Mouse (Mus musculus): ENCODE data around the gene Jazf1. TPM values are rescaled to one million over a fixed set of nuclear protein-coding genes. Genes with fewer than 3 reads are reported as not detected.

Jazf1 gene
- polyA plus RNA-seq, 1 experiment: 1.4 TPM

DNA sequence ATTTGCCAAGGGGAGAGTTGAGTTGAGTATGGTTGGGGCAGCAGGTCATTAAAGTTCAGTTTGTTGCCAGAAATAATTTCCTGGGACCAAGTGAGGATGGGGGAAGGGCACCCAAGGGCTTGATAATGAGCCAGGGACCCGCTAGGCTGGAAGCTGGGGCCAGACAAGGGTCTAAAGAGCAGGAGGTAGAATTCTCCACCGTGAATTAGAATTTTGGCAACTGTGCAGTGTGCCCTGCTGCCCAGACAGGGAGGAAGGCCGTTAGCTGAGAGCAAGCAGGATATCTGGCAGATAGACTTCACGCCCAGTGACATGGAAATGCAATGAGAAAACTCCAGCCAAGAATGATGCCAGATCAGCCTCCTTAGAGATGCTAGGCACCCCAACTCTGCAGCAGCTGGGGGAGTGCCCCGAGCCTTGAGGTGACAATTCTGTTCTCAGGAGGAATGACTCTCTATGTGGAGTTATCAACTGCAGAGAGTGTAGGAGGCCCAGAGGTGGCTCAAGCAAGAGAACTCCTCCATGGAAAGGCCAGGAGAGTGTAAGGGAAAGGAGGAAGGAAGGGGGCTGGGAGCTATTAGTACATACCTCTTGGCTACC lies 1.6 kb upstream of the Jazf1 start:
- no peak for DNase-seq
- no peak for TF ChIP-seq CTCF (IDR thresholded peaks at IDR 0.05; ENCODE audit: borderline replicate concordance, control insufficient read depth, extremely low read depth, insufficient read depth, low read length, poor library complexity)
- TF ChIP-seq POLR2A (IDR thresholded peaks at IDR 0.05; ENCODE audit: control insufficient read depth, extremely low read depth, insufficient read depth, low read length, poor library complexity): no peak
- Histone ChIP-seq H3K36me3 (ENCODE audit: control insufficient read depth, insufficient read depth, low read length) (no peaks in the 10 kb centered on the region), H3K27ac (ENCODE audit: control insufficient read depth, insufficient read depth, low read length) (no peak overlapping the region), H3K27me3 (ENCODE audit: control insufficient read depth, insufficient read depth, low read length) (peaks cover 2% of the 10 kb centered on the region; the same call in 1 of the 2 replicates), H3K4me1 (replicated peaks; ENCODE audit: control insufficient read depth, insufficient read depth, low read length) (peaks cover 2% of the 10 kb centered on the region; the same call in 1 of the 2 replicates), H3K4me3 (ENCODE audit: control insufficient read depth, insufficient read depth, low read length) (no peak overlapping the region)
- WGBS: 78% methylated on average over 5 of the region's 5 CpGs

DNA sequence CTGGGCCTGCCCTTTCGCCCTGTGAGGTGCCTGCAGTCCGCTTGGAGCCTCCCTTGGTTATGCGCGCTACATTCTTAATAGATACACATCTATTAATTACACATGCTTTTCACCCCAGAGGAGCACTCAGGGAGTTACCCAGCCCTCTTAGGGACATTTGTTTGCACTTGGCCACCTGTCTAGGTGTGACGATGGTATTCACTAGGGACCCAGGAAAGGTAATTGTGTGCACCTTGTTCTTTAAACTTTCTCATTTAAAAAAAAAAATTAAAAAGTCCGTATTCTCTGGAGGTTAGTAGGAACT lies 396 bp upstream of the Jazf1 start:
- Histone ChIP-seq H3K27ac (ENCODE audit: control insufficient read depth, insufficient read depth, low read length) (no peak overlapping the region), H3K4me3 (ENCODE audit: control insufficient read depth, insufficient read depth, low read length) (peak overlapping the region; percentile 57), H3K36me3 (ENCODE audit: control insufficient read depth, insufficient read depth, low read length) (no peaks in the 10 kb centered on the region), H3K27me3 (ENCODE audit: control insufficient read depth, insufficient read depth, low read length) (peaks cover 2% of the 10 kb centered on the region; the same call in 1 of the 2 replicates), H3K4me1 (replicated peaks; ENCODE audit: control insufficient read depth, insufficient read depth, low read length) (peaks cover 2% of the 10 kb centered on the region; the same call in 1 of the 2 replicates)
- no peak for DNase-seq
- WGBS: 21% methylated on average over 6 of the region's 6 CpGs
- TF ChIP-seq CTCF (IDR thresholded peaks at IDR 0.05; ENCODE audit: borderline replicate concordance, control insufficient read depth, extremely low read depth, insufficient read depth, low read length, poor library complexity) (no peak), POLR2A (IDR thresholded peaks at IDR 0.05; ENCODE audit: control insufficient read depth, extremely low read depth, insufficient read depth, low read length, poor library complexity) (no peak)

DNA sequence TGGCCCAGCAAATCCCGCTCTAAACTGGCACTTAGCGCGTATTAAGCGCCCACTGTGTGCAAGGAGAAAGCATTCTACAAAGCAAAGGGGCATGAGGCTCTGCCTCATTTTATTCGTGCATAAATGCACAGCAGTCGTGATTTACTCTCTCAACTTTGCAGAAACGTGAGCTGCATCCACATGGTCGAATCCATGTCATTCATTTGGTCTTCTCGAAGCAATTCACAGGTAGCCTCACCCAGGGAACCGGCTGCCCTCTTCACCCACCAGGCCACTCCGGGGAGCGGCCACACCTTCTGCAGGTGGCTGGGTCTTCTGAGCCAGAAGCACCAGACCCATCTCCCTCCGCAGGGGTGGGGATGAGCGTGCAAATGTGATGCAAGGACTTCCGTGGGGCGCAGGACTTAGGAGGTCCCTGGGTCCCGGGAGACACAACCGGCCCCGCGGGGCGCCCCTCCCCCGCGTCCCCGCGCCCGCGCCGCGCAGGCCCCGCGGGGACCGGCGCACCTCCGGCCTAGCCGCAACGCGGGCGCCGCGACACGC lies 914 bp downstream of the Jazf1 start:
- peak; percentile 33 for DNase-seq
- H3K36me3 ChIP-seq (ENCODE audit: control insufficient read depth, insufficient read depth, low read length): no peaks in the 10 kb centered on the region
- H3K4me1 ChIP-seq (replicated peaks; ENCODE audit: control insufficient read depth, insufficient read depth, low read length): peaks cover 2% of the 10 kb centered on the region; the same call in 1 of the 2 replicates
- H3K27me3 ChIP-seq (ENCODE audit: control insufficient read depth, insufficient read depth, low read length): peaks cover 2% of the 10 kb centered on the region; the same call in 1 of the 2 replicates
- TF ChIP-seq CTCF (IDR thresholded peaks at IDR 0.05; ENCODE audit: borderline replicate concordance, control insufficient read depth, extremely low read depth, insufficient read depth, low read length, poor library complexity) (no peak), POLR2A (IDR thresholded peaks at IDR 0.05; ENCODE audit: control insufficient read depth, extremely low read depth, insufficient read depth, low read length, poor library complexity) (no peak)
- H3K27ac ChIP-seq (ENCODE audit: control insufficient read depth, insufficient read depth, low read length): no peak overlapping the region
- 22% methylated on average over 41 of the region's 41 CpGs for WGBS
- peak overlapping the region; percentile 35 for H3K4me3 ChIP-seq (ENCODE audit: control insufficient read depth, insufficient read depth, low read length)

DNA sequence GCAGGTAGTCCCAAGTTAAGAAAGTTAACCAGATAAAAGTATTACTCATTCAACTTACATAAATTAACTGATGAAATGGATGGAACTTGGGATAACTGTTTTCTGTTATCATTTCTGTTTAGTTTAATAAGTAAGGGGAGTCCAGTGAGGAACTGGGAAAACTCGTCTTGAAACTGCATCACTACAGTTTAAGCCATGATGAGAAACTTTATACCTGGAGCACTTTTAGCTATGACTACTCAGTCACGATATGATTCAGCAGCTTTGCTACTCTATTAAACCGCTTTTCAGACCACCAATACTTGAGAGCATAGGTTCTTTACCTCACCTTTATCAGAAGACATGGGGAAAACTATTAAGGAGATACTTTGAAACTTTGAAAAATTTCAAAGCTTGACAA lies 1.5 kb downstream of the Jazf1 start:
- Histone ChIP-seq H3K4me1 (replicated peaks; ENCODE audit: control insufficient read depth, insufficient read depth, low read length) (peaks cover 2% of the 10 kb centered on the region; the same call in 1 of the 2 replicates), H3K4me3 (ENCODE audit: control insufficient read depth, insufficient read depth, low read length) (no peak overlapping the region), H3K27ac (ENCODE audit: control insufficient read depth, insufficient read depth, low read length) (no peak overlapping the region), H3K36me3 (ENCODE audit: control insufficient read depth, insufficient read depth, low read length) (no peaks in the 10 kb centered on the region), H3K27me3 (ENCODE audit: control insufficient read depth, insufficient read depth, low read length) (peaks cover 2% of the 10 kb centered on the region; the same call in 1 of the 2 replicates)
- TF ChIP-seq POLR2A (IDR thresholded peaks at IDR 0.05; ENCODE audit: control insufficient read depth, extremely low read depth, insufficient read depth, low read length, poor library complexity): no peak
- no peak for TF ChIP-seq CTCF (IDR thresholded peaks at IDR 0.05; ENCODE audit: borderline replicate concordance, control insufficient read depth, extremely low read depth, insufficient read depth, low read length, poor library complexity)
- WGBS: 93% methylated on average over 3 of the region's 3 CpGs
- DNase-seq: no peak

DNA sequence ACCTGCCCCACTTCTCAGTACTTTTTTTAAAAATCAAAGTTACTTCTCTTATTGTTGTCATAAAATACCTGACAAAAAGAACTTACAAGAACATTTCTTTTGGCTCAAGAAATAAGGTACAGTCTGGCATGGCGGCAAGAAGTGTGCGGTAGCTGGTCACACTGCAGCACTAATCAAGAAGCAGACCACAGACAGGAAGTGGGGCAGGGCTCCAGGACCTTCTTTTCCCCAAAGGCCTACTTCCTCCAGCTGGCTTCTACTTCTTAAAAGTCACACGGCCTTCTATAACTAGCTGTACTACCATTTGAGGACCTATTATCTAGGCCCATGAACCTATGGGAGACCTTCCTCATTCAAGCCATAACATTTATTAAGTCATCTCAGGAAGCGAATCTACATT lies 4.4 kb downstream of the Jazf1 start:
- peaks cover 2% of the 10 kb centered on the region; the same call in 1 of the 2 replicates for H3K4me1 ChIP-seq (replicated peaks; ENCODE audit: control insufficient read depth, insufficient read depth, low read length)
- TF ChIP-seq POLR2A (IDR thresholded peaks at IDR 0.05; ENCODE audit: control insufficient read depth, extremely low read depth, insufficient read depth, low read length, poor library complexity): no peak
- TF ChIP-seq CTCF (IDR thresholded peaks at IDR 0.05; ENCODE audit: borderline replicate concordance, control insufficient read depth, extremely low read depth, insufficient read depth, low read length, poor library complexity): no peak
- H3K27ac ChIP-seq (ENCODE audit: control insufficient read depth, insufficient read depth, low read length): no peak overlapping the region
- H3K27me3 ChIP-seq (ENCODE audit: control insufficient read depth, insufficient read depth, low read length): peaks cover 2% of the 10 kb centered on the region; the same call in 1 of the 2 replicates
- H3K36me3 ChIP-seq (ENCODE audit: control insufficient read depth, insufficient read depth, low read length): no peaks in the 10 kb centered on the region
- DNase-seq: no peak
- H3K4me3 ChIP-seq (ENCODE audit: control insufficient read depth, insufficient read depth, low read length): no peak overlapping the region
- 57% methylated on average over 4 of the region's 4 CpGs for WGBS

DNA sequence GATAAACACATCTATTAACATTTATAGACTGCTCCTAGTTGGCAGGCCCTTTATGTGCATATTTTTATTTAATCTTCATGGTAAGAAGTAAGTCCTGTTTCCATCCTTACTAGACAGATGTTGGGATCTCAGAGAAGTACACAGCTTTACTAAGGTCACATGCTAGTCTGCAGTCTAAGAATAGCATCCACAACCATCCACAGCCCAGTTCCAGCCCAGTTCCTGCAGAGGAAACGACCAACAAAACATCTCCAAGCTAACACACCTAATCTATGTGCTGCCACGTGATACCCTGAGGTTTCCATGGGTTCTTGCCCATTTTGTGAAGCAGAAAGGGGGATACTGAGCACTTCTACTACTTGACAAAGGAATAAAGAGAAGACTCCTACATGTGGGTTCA lies 13.5 kb downstream of the Jazf1 start:
- H3K27me3 ChIP-seq (ENCODE audit: control insufficient read depth, insufficient read depth, low read length): no peaks in the 10 kb centered on the region
- no peaks in the 10 kb centered on the region for H3K4me1 ChIP-seq (replicated peaks; ENCODE audit: control insufficient read depth, insufficient read depth, low read length)
- H3K27ac ChIP-seq (ENCODE audit: control insufficient read depth, insufficient read depth, low read length): no peak overlapping the region
- H3K36me3 ChIP-seq (ENCODE audit: control insufficient read depth, insufficient read depth, low read length): no peaks in the 10 kb centered on the region
- DNase-seq: no peak
- 34% methylated on average over 2 of the region's 2 CpGs for WGBS
- TF ChIP-seq CTCF (IDR thresholded peaks at IDR 0.05; ENCODE audit: borderline replicate concordance, control insufficient read depth, extremely low read depth, insufficient read depth, low read length, poor library complexity) (no peak), POLR2A (IDR thresholded peaks at IDR 0.05; ENCODE audit: control insufficient read depth, extremely low read depth, insufficient read depth, low read length, poor library complexity) (no peak)
- H3K4me3 ChIP-seq (ENCODE audit: control insufficient read depth, insufficient read depth, low read length): no peak overlapping the region
